Mouse (Mus musculus) cerebellum, adult 11 months (tissue): ENCODE measurements around the gene Rnaseh1.

Experiments
- DNase-seq: peaks from one replicate; pipeline ENCODE4 v3.0.0; 2022

Gene Rnaseh1

DNA sequence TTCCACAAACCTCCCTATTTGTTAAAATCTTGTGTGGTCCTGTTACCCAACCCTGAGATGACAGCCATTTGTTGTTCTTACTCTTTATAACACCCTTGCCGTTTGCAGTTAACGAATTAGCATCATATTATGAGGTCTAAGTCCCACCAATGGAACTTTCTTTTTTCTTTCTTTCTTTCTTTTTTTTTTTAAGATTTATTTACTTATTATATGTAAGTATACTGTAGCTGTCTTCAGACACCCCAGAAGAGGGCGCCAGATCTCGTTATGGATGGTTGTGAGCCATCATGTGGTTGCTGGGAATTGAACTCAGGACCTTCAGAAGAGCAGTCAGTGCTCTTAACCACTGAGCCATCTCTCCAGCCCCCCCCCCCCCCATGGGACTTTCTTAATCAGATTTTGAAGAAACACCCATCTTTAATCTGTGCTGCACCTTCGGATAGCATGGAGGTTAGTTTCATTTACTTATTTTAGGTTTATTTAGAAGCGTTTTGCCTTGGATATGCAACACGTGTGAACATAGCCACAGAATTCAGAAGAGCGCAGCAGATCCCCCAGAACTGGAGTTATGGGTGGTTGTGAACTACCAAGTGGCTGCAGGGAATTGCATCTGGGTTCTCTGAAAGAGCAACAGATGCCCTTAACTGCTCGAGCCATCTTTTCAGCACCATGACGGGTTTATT is 24.8 kb downstream of the Rnaseh1 start:
- DNase-seq: no peak

DNA sequence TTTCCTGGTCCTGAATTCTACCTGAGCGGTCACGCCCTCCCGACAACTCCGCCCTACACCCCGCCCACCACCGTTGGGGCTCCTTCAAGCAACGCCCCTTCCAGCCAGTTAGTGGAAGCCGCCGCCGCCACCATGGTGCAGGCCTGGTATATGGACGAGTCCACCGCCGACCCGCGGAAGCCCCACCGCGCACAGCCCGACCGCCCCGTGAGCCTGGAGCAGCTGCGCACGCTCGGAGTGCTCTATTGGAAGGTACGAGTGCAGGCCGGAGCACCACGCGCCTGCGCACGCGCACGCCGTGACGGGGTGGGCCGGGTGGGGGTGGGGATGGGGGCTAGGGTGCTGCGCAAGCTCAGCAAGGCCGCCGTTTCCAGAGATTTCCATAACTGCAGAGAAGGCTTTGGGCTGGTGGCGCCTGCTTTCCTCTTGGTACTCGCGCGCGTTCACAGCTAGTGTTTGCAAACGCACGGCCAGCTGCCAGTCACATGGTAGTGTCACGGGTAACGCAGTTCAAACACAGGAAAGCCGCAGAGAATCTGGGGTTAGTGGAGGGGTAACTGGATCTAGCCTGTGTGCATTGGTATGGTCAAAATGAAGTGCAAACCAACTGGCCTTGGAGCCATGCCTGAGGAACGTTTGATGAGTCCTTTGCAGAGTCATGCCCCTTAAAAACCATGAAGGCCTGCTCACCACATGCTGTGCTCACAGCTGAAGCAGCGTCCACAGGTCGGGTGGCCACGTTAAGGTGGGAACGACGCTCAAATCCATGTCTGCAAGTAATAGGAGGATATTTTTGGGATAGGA is 25.9 kb downstream of the Rnaseh1 start, which contains the start of gene Adi1:
TSS of gene Adi1 (plus strand) at position 111 of the 804 bp plus-strand sequence.
- DNase-seq: peak; percentile 83

DNA sequence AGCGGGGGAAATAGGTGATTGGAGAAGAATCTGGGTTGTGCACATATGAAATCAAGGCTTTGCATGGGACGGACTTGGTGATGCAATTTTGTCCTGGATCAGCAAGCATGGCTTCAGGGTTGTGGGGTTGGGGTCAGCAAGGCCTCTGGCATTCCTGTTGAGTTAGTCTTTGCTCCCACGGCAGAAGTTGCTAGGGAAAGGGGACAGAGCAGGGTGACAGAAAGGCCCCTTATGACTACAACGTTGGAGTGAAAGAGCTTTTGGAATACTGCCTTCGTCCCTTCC is 26.5 kb downstream of the Rnaseh1 start:
- no peak for DNase-seq

DNA sequence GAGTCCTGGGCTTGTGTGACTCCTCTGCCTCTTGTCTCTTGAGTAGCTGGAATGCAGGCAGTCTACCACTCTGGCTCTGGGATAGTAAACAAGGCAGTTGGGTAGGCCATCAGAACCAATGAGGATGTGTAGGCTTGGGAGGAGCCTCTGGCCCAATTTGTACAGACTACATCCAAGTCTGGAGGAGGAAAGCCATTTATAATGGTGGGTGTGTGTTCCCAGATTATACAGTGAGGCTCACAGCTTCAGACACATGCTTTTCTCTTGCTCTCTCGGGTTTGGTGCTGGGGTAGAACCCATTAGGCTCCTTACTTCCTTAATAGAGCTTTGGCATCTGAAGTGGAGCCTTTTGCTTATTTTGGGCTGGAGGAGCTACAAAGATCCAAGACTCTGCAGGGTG is 35.3 kb downstream of the Rnaseh1 start:
- DNase-seq: no peak

DNA sequence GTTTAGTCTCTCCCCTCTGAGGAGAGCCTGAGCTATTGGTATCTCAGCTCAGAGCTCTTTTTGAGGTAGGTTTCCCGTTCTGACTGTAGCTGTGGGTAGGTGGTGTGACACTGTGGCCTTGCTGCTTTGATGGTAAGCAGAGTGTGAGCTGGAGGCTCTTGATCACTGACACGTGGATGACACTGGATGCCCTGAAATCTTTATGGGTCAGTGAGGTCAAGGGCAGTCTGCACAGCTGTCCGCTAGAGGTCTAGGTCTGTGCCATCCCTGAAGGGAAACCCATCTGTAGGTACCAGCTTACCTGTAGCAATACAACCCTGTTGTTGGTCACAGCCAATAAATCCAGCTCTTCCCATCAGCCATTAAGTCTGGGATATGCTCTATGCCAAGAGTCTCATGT is 36.4 kb downstream of the Rnaseh1 start:
- no peak for DNase-seq

DNA sequence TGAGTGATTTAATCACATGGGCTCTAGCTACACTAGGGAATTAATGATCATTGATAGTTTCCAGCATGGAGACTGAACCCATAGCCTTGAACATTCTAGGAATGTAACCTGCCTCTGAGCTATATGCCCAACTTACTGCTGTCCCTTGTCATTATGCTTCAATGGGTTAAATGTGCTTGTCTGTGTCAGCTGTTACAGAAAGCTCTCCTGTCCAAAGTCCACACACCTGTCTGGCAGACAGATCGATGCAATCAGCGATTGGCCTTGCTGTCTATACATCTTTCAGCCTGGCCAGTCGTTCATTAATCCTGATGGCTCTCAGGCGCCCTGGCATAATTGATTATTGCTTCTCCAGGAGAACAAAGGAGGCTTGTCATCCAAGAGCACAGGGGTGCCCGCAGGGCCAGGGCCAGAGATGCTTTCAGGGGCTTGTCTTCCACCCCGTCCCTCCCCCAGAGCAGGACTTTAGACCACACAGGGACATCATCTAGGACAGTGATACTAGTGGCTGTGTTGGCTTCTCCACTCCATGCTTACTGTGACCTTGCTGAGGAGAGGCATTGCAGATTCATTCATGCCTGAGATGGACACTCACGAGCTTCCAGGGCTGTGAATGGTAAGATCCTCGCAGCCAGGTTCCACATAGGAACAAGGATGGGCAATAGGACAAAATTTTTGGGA is 36.9 kb downstream of the Rnaseh1 start:
- no peak for DNase-seq

DNA sequence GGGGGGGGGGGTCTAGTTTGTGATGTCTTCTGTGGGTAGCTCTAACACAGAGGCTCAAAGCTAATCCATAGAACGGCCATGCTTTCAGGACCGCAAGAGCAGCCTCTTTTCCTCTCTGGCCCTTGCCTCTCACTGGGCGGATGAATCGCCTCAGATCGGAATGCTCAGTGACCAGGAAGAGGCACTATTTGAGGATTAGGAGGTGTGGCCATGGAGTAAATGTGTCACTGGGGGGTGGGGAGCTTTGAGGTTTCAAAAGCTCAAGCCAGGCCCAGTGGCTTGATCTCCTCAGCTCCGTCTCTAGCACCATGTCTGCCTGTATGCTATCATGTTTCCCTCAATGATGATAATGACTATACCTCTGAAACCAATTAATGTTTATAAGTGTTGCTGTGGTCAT is 39.6 kb downstream of the Rnaseh1 start:
- no peak for DNase-seq

DNA sequence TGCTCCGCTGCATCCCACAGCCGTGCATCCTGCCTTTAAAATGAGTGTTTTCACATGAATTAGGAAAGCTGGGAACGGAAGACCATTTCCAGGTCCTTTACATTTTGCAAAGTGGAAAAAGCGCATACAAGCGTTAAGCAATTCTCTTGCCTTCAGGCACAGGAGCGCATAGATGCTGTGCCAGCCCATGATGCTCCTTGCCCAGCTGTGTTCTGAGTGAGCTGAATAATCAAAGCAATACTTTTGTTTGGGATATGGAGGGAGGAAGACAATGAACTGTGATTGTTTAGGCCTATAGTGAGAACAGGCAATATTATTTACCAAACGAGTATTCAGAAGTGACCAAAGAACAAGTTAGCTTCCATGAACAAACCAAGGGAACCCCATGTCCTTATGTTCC is 41.3 kb downstream of the Rnaseh1 start:
- no peak for DNase-seq

DNA sequence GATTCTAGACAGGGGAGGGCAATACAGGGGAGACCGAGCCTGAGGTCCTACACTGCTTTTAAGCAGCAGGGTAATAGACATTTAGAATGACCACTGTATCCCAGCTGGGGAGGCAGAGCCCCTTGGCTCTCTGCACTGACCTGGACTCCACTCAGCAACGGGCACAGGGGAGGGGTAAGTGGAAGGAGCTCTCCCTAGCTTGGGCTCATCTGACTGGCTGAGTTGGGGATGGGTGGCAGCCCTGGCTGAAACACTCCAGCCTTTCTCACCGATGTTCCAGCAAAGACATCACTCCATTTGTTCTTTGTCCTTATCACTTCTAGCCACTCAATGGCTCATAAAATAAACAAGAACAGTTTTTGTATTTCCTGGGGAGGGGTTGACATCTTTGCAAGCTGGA is 44.3 kb downstream of the Rnaseh1 start:
- DNase-seq: no peak

DNA sequence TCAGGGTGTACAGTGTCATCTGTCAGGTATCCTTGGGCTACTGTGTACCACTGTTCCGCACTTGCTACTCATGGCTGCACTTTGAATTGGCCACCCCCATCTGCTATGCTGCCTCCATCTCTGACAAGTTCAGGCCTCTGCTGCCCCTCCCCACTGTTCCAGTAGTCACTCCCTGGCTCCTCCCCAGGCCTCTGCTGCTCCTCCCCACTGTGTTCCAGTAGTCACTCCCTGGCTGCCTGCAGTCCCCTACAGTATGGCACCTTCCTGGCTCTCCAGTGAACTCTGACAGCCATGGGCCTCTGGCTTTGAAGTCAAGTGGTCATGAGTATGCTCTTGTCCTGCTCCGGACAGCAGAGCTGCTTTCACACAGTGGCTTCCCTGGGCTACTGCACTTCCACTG is 44.8 kb downstream of the Rnaseh1 start:
- no peak for DNase-seq

DNA sequence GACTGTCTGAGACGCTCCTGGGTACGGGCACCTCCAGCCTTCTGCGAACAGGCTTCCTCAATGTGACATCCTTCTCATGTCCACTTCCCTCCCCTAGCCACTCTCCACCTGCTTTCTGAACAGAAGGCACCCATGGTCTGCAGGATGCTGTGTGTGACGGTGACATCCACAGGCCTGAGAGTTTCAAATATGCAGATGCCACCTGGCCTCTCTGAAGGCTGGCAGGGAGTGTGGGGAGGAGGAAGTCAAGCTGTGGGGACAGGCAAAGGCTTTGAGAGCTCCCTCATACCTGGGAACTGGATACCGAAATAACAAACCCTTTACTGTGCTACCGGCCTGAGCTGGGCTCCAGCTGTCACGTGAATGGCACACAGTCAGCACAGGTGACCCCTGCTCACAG is 45.4 kb downstream of the Rnaseh1 start:
- peak; percentile 44 for DNase-seq

DNA sequence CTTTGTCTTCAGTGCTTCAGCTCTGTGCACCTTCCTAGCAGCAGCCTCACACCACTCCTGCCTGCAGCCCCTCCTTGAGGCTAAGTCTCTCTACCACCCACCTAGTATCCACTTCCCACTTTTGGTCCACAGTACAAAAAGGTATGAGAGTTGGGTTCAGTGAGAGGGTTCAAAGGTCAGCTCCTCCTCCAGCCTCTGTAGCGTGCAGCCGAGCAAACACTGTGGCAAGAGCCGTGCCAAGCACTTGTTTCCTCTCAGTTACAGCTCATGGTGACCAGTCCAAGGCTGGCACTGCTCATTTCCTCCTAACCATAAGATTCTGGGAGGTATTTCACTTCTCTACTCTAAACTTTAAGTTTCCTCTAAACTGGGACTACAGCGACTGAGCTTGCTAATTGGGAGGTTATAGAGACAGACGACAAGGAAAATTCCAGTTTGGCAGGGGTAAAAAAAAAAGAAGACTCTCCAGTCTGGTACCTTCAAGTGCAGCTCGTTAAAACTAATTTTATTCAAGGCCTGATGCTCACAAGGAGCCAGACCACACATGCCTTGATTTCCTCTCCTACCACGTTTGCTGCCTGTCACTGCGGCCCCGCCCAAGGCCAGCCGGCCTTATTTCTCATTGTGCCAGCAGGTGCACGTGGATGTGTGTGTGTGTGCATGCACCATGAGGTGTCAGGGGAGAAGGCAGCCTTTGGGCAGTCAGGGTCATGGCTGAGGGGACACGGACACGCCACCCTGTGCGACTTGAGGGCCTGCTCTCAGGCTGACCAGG is 48.6 kb downstream of the Rnaseh1 start:
- DNase-seq: no peak

DNA sequence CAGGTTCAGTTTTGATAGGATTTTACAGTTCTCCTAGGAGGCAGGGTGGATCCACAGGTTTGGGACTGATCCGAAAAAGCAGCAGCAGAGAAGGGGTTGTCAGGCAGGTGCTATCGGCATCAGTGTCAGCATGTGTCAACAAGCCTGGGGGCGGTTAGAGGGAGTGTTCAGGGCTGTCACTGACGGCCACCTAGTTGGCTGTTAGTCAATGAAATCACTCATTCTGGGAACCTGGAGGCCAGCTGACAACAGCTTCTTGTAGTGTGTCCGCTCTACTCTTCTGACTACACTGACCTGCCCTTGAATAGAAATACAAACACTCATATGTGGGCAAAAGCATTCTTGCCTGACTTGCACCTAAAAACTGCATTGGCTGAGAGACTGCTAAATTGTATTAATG is 49.7 kb downstream of the Rnaseh1 start:
- DNase-seq: no peak

DNA sequence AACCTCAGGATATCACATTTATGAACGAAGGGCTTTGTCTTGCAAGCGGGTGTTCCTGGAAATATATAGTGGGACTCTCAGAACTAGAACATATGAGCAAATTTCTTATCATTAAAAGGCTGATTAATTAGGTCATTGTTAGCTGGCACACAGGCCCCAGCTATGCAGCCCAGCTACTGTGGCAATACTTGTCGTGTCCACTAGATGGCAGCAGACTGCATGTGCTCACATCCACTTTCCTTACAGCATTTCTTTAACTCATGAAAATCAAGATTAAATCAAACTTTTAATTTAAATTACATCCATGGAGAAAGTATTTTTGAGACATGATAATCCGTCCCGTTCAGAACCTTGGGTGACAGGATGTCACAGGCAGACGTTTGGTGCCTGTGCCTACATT is 50.3 kb downstream of the Rnaseh1 start:
- DNase-seq: peak; percentile 71

DNA sequence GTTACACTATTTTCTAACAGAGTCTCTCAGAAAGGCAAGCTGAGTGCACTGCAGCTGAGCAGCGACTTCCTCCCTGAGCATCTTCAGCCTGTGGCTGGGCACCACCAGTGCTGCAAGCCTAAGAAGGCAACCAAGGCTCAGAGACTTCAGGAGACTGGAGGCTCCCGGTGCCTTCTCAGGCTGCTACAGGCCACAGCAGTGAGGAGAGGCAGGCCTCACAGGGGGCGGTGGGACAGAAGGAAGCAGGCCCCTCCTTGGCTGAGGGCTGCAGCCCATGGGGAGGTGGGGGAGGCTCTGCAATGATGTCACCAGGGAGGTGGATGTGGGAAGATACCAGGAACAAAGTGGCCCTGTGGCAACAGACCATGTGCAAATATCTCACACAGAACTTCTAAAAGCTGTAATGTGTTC is 50.7 kb downstream of the Rnaseh1 start:
- no peak for DNase-seq

DNA sequence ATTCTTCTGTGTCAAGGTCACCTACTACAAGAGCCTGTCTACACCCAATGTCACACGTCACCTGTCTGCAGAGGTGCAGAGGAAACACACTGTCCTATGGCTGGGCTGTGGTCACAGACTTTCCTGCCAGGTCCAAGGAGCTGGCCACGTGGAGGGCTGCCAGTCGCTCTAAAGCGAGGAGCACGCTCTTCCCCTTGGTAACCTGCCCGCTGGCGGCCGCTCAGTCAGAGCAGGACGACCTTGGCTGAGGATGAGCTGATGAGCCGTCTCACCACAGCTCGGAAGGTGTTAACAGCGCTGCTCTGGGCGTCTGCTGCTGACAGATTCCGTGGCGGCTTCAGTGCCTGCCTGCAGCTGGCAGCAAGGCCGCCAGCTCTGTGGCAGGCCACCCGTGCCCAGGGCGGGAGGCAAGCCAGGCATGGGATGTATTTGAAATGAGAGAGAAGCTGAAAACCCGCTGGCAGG is 51.2 kb downstream of the Rnaseh1 start:
- DNase-seq: peak; percentile 70

DNA sequence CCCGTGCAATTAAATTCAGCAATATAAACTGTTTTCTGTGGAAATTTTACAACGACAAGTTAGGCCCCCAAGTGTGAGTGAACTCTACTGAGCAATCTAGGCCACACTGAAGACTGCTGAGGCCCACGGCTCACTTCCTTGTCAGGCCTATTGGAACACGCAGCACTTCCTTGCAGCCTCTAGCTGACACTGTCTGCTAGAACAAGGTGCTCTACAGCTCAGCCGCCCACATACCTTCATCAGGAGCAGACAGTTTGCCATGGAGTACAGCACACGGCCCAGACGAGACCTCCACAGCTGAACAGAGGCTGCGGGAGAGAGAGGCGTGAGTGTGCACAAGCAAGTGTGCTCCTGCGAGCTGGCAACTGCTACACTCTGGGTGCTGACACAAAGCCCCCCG is 51.9 kb downstream of the Rnaseh1 start:
- no peak for DNase-seq

DNA sequence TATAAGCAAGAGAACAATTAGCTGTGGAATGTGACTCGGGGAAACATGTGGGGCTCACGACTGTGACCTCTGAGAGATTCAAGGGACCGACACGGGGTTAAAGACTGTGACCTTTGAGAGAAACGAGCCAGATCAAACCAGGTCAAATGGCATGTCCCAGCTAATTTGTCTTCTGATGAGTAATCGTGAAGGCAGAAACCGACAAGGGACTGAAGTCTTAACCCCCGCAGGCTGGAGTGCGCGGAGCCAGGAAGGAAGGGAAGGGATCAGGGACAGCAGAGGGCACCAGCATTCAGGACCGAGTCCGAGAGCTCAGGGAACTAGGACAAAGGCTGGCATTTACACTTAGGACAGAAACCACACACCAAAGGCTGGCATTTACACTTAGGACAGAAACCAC is 55.0 kb downstream of the Rnaseh1 start:
- no peak for DNase-seq

DNA sequence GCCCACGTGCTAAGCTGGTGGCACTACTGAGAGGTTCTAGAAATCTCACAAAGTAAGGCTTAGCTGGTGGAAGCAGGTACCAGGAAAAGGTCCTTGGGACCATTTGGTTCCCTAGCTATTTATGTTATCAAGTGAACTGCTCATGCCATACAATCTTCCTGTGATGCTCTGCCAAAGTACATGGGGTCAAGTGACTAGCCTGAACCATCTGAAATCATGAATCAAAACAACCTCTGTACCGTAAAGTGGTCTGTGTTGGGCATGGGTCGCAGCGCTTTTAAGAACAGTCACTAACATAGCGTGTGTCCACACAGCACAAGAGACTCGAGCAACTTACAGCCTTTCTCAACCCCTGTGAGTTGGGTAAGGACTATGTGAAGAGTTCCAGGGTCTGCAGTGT is 55.8 kb downstream of the Rnaseh1 start:
- no peak for DNase-seq

DNA sequence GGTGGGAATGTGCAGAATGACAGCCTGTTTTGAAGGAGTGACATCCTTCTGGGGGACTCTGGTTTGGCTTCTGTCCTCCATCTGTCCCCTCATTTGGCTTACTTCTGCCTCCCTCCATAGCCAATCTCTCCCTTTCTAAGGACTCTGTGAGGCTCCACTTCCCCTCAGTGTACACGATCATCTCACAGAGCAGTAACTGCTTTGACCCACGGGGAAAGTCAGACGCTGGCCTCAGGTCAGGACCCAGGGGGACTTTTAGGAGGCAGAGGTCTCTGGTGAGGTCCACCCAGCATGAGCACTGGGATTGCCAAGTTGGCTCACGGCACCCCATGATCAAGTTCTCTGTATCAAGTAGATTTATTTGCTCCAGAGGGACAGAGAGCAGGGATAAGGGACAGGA is 58.8 kb downstream of the Rnaseh1 start:
- no peak for DNase-seq
